Mouse (Mus musculus) megakaryocyte-erythroid progenitor cell, adult 5-6 weeks (primary cell): ENCODE data around the gene Rfx1. TPM values are rescaled to one million over a fixed set of nuclear protein-coding genes. Genes with fewer than 3 reads are reported as not detected.

Experiments
- ATAC-seq: replicated peaks from 2 replicates; pipeline ENCODE4 v1.8.0; 2016; ENCODE audit warnings: mild to moderate bottlenecking, inconsistent platforms; ENCODE audit not compliant: severe bottlenecking, poor library complexity, low FRiP score, low TSS enrichment
- total RNA-seq, 2 experiments: library from RNA; stranded (forward) in 1 of 2; stranded (reverse) in 1 of 2; fragments of 200-1000, 215-1000 nt in 1 of 2; fragments of >200 nt in 1 of 2; fragmentation: Nextera tagmentation in 1 of 2; gene quantifications; 2 replicates each; pipeline ENCODE4 v1.2.3; 2014 to 2017

The Rfx1 gene
- total RNA-seq, 2 experiments from 2014 or later: 3.7 to 11.9 TPM

DNA sequence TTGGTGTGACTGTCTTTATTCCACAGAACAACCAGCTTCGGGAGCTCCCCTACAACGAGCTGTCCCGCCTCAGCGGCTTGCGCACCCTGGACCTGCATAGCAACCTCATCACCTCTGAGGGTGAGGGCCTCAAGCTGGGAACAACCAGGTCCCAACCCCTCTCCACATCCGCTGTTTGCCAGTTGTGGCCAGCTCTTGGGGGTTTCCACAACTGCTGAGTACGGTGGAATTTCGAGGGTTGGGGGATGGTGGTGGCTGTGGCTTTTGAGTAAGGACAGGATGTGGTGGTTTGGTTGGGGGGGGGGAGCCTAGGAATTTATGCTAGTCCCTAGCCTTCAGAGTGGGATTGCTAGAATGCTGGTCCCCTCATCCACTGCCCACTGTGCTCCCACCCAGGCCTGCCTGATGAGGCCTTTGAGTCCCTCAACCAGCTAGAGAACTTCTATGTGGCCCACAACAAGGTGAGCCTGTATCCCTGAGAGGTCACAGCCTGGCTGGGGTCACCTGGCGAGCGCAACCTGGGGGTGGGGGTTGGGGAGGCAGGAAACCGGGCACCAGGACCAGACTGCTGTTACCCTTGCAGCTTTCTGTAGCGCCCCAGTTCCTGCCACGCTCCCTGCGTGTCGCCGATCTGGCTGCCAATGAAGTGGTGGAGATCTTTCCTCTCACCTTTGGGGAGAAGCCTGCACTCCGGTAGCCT, 60.7 kb downstream of the Rfx1 start:
- ATAC-seq: no peak

DNA sequence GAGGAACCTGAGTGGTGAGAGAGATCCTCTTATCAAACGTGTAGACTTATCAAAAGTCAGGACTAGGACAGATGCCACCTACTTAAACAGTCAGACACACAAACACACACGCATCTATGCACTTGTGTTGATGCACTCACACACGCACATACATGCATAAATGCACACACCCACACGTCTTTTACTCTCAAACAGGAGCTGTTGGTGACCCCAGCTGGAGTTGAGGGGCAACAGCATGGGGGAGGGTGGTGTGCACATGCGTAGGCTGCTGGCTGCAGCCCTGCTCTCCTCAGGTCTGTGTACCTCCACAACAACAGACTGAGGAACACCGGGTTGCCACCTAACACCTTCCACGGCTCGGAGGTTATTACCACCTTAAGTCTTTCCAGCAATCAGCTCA, 61.6 kb downstream of the Rfx1 start:
- peak; percentile 20; the same call in 1 of the 2 replicates for ATAC-seq

DNA sequence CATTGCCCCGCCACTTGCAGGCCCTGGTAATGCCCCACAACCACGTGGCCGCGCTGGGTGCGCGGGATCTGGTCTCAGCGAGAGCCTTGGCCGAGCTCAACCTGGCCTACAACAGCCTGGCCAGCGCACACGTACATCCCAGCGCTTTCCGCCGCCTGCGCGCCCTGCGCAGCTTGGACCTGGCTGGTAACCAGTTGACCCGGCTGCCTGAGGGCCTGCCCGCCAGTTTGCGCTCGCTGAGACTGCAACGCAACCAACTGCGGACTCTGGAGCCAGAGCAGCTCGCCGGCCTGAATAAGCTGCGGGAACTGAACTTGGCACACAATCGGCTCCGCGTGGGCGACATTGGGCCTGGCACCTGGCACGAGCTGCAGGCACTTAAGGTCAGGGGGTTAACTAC, 64.2 kb downstream of the Rfx1 start:
- ATAC-seq: no peak

DNA sequence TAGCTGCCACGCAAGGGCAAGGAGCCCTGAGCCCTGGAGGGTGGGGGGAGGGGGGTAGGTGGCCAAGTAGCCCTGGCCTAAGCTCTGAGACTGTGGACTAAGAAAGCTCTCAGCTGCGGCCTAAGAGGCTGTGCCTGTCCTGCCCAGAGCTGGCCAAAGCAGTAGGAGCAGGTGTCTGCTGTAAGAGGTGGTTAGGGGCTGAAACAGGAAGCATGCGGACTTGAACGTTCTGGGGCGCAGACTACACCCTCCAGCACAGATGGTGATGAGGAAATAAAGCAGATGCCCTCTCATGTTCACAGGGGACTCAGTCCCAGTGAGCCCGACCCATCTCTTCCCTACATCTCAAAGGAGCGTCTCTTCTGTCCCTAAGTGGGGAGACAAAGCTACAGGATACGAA, 65.6 kb downstream of the Rfx1 start:
- no peak for ATAC-seq

DNA sequence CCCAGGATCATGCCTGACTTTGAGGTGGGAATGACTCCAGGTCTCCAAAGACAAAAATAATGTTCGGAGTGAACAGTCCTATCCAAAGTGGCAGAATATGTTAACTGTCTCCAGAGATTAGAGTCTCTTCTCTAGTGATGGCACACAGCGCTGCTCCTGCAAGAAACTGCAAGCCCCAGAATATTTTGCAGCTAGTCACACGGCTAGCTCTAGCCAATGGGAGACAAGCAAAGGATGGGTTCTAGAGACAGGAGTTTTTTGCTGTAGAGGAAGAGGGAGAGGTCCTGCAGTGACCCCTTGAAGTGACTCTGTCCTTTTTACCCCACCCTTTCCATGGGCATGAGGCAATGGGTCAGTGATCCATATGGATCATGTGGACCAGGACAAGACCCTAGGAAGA, 71.2 kb downstream of the Rfx1 start:
- ATAC-seq: no peak

DNA sequence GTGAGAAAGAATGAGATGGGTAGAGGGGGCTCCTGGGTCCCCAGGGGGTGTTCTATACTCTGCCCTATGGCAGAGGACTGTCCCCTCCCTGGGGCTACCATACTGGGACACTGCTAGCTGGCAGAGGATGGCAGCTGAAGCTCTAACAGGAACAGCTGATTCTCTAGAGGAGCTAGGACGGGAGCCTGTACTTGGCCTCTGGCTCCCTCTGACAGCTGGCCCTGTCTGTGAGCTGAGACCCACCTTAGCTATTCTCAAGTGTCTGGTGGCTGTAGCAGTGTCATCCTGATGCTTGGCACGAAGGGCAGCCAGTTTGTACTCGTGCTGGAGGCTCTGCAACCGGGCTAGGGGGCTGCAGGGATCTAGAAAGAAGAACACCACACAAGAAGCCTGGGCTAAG, 74.2 kb downstream of the Rfx1 start:
- ATAC-seq: no peak

DNA sequence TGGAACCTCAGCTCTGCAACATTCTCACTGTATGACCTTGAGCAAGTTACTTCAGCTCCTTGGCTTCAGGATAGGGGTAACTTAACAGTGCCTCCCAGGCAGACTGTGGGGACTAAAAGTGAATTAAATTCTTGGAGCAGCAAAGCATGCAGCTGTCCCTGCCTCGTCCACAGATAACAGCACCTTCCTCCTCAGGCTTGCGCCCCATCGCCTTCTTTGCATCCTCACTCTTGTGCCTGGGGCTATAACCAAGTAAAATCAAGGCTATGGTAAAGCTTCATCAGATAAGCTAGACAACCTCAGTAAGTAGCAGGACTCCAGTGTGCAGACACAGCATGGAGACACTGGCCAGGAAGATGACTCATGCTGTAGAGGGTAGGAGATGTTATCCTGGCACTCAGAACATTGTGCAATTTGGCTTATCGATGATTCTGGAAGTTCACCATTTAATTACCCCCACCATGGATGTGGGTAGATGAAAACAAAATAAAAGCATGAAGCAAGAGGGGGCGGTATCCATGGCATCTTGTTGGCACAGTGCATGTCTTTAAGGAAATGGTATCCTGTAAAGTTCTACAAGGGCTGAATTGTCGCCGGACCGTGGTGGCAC, 78.1 kb downstream of the Rfx1 start:
- ATAC-seq: no peak

Other genes with a start within 250 kb of the Rfx1 start
- gene Adgrl1, start 166.7 kb upstream of the Rfx1 start, total RNA-seq (2014; fragmentation: Nextera tagmentation): 25.2 and 28.8 TPM in 2 replicates
- gene Adgrl1, start 166.7 kb upstream of the Rfx1 start, total RNA-seq (2017): 7.9 and 13.2 TPM in 2 replicates
- not detected in 2 replicates for gene Gm10644, start 111.6 kb upstream of the Rfx1 start, total RNA-seq (2014; fragmentation: Nextera tagmentation)
- not detected in 2 replicates for gene Gm10644, start 111.6 kb upstream of the Rfx1 start, total RNA-seq (2017)
- 48.9 and 64.6 TPM in 2 replicates for gene Asf1b, start 111.3 kb upstream of the Rfx1 start, total RNA-seq (2014; fragmentation: Nextera tagmentation)
- gene Asf1b, start 111.3 kb upstream of the Rfx1 start, total RNA-seq (2017): 18.5 and 36.5 TPM in 2 replicates
- gene Prkaca, start 93.8 kb upstream of the Rfx1 start, total RNA-seq (2014; fragmentation: Nextera tagmentation): 35.2 and 49.4 TPM in 2 replicates
- 22.1 and 31.1 TPM in 2 replicates for gene Prkaca, start 93.8 kb upstream of the Rfx1 start, total RNA-seq (2017)
- 103 and 123 TPM in 2 replicates for gene Samd1, start 69.2 kb upstream of the Rfx1 start, total RNA-seq (2014; fragmentation: Nextera tagmentation)
- 57.4 and 79.8 TPM in 2 replicates for gene Samd1, start 69.2 kb upstream of the Rfx1 start, total RNA-seq (2017)
- gene 1700067K01Rik, start 65.3 kb upstream of the Rfx1 start, total RNA-seq (2014; fragmentation: Nextera tagmentation): 1.4 and 2.3 TPM in 2 replicates
- gene 1700067K01Rik, start 65.3 kb upstream of the Rfx1 start, total RNA-seq (2017): 0.76 and 2.3 TPM in 2 replicates
- not detected in 2 replicates for gene 2210011C24Rik, start 54.7 kb upstream of the Rfx1 start, total RNA-seq (2014; fragmentation: Nextera tagmentation)
- not detected in 2 replicates for gene 2210011C24Rik, start 54.7 kb upstream of the Rfx1 start, total RNA-seq (2017)
- not detected in 2 replicates for gene Palm3, start 45.4 kb upstream of the Rfx1 start, total RNA-seq (2014; fragmentation: Nextera tagmentation)
- gene Palm3, start 45.4 kb upstream of the Rfx1 start, total RNA-seq (2017): 0.30 TPM in 1 of 2 replicates, not detected in the other
- gene Il27ra, start 24.2 kb upstream of the Rfx1 start, total RNA-seq (2014; fragmentation: Nextera tagmentation): 16.0 and 24.2 TPM in 2 replicates
- gene Il27ra, start 24.2 kb upstream of the Rfx1 start, total RNA-seq (2017): 4.5 TPM in 2 replicates
- gene Rln3, start 21.8 kb upstream of the Rfx1 start, total RNA-seq (2014; fragmentation: Nextera tagmentation): not detected in 2 replicates
- not detected in 2 replicates for gene Rln3, start 21.8 kb upstream of the Rfx1 start, total RNA-seq (2017)
- gene Gm10643, start 1.7 kb upstream of the Rfx1 start, total RNA-seq (2014; fragmentation: Nextera tagmentation): 3.3 TPM in 1 of 2 replicates, not detected in the other
- 1.6 and 4.2 TPM in 2 replicates for gene Gm10643, start 1.7 kb upstream of the Rfx1 start, total RNA-seq (2017)
- 27.0 and 27.3 TPM in 2 replicates for gene Dcaf15, start 37.9 kb downstream of the Rfx1 start, total RNA-seq (2014; fragmentation: Nextera tagmentation)
- 14.1 and 16.3 TPM in 2 replicates for gene Dcaf15, start 37.9 kb downstream of the Rfx1 start, total RNA-seq (2017)
- 0.79 TPM in 1 of 2 replicates, not detected in the other for gene Podnl1, start 59.2 kb downstream of the Rfx1 start, total RNA-seq (2014; fragmentation: Nextera tagmentation)
- 0.14 TPM in 1 of 2 replicates, not detected in the other for gene Podnl1, start 59.2 kb downstream of the Rfx1 start, total RNA-seq (2017)
- gene Cc2d1a, start 81.1 kb downstream of the Rfx1 start, total RNA-seq (2014; fragmentation: Nextera tagmentation): 8.6 and 10.7 TPM in 2 replicates
- 3.2 and 6.9 TPM in 2 replicates for gene Cc2d1a, start 81.1 kb downstream of the Rfx1 start, total RNA-seq (2017)
- 0.49 and 0.50 TPM in 2 replicates for gene 4930432K21Rik, start 81.2 kb downstream of the Rfx1 start, total RNA-seq (2014; fragmentation: Nextera tagmentation)
- 1.1 and 1.7 TPM in 2 replicates for gene 4930432K21Rik, start 81.2 kb downstream of the Rfx1 start, total RNA-seq (2017)
- gene Nanos3, start 118.4 kb downstream of the Rfx1 start, total RNA-seq (2014; fragmentation: Nextera tagmentation): 2.9 and 5.0 TPM in 2 replicates
- gene Nanos3, start 118.4 kb downstream of the Rfx1 start, total RNA-seq (2017): not detected in 2 replicates
- 2.8 and 4.8 TPM in 2 replicates for gene Zswim4, start 170.2 kb downstream of the Rfx1 start, total RNA-seq (2014; fragmentation: Nextera tagmentation)
- gene Zswim4, start 170.2 kb downstream of the Rfx1 start, total RNA-seq (2017): 3.3 and 3.7 TPM in 2 replicates
- 122 and 195 TPM in 2 replicates for gene D8Ertd738e, start 182.9 kb downstream of the Rfx1 start, total RNA-seq (2014; fragmentation: Nextera tagmentation)
- 63.7 and 94.8 TPM in 2 replicates for gene D8Ertd738e, start 182.9 kb downstream of the Rfx1 start, total RNA-seq (2017)
- gene Mri1, start 190.5 kb downstream of the Rfx1 start, total RNA-seq (2014; fragmentation: Nextera tagmentation): 36.7 and 51.9 TPM in 2 replicates
- 19.1 and 19.3 TPM in 2 replicates for gene Mri1, start 190.5 kb downstream of the Rfx1 start, total RNA-seq (2017)
- 18.0 and 20.9 TPM in 2 replicates for gene Ccdc130, start 203.5 kb downstream of the Rfx1 start, total RNA-seq (2014; fragmentation: Nextera tagmentation)
- 9.5 and 12.7 TPM in 2 replicates for gene Ccdc130, start 203.5 kb downstream of the Rfx1 start, total RNA-seq (2017)